Mouse (Mus musculus) neural tube, embryonic 13.5 days (tissue): Measurements from ENCODE around the gene Pdk1. TPM values are rescaled to one million over a fixed set of nuclear protein-coding genes. Genes with fewer than 3 reads are reported as not detected.

ENCODE experiments used
- polyA plus RNA-seq: library from polyadenylated mRNA; unstranded; fragments of >200 nt; fragmentation: Nextera tagmentation; extraction: Ambion mirVana; gene quantifications from 2 replicates; pipeline ENCODE4 v1.2.1, GENCODE M21; 2015

The Pdk1 gene
- polyA plus RNA-seq, 1 experiment from 2014 or later: 12.0 TPM

Other genes starting within 250 kb of the Pdk1 start
- 24.6 and 26.3 TPM in 2 replicates for gene Itga6, start 127.6 kb upstream of the Pdk1 start, polyA plus RNA-seq
- gene Rapgef4, start 108.0 kb downstream of the Pdk1 start, polyA plus RNA-seq: 24.7 and 24.9 TPM in 2 replicates